Mouse (Mus musculus) thymus, postnatal 36 days (tissue): ENCODE results near the gene Cxadr.
"Not testable (repeated sequence)": the region's sequence is repeated elsewhere in the genome, so short reads cannot be mapped to it uniquely, and the experiment has no call there.

Source experiments
- DNase-seq, 2 experiments: peaks; one replicate each; pipeline ENCODE4 v3.0.0; 2022; ENCODE audit warnings: mixed read lengths in 2 of 2

Gene Cxadr

GRCm38 (mm10) chr16:78307476-78308192 is 6.3 kb downstream of the Cxadr start:
- no peak for DNase-seq

GRCm38 (mm10) chr16:78309258-78309657 is 8.0 kb downstream of the Cxadr start:
- DNase-seq = no peak

DNA sequence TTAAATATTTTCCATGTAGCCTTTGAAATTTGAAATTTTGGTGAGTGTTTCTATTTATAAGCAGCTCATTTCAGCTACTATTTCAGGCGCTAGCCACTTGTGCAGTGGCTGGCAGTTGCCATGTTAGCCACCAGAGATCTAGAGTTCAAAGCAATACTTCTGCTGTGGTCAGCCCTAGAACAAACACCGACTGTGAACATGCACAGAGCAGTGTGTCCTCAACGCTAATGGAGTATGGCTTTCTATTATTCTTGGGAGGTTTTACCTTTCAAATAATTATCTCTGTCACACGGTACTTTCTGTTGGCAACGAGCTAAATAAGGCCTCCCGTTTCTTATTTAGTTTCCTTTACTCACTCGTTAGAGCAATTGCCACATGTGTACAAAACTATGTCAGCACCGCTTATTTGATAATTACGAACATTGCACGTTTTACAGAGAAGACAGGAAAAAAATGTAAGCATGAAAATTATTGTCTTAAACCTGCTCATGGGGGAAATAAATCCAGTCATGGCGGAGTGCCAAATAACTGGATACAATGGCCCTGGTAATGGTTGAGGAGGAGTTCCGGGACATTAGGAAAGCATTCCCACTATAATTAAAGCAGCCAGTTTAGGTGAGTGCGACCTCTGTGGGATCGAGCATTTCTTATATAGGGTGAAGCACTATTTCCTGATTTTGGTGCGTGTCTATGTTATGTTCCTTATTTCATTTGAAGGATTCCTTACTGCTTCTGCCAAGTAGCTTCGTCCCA is 12.0 kb downstream of the Cxadr start:
- no peak for DNase-seq

DNA sequence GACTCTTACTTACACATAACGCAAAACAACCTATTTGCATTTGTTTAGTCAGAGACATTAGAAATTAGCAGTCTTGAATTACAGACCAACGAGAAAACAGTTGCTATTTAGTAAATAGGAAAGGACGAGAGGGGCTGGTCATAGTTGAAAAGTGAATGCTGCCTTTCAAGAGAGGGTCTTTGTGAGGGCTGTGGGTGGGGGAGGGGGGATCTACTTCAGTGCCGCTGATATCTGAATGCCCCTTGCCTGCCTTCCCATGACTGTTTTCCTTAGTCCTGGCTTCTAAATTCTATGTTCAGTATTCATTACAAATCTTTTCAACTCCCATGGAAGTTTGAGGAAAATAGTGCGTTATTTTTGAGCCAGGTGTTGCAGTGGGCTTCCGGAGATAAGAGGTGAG is 12.7 kb downstream of the Cxadr start:
- DNase-seq = no peak

DNA sequence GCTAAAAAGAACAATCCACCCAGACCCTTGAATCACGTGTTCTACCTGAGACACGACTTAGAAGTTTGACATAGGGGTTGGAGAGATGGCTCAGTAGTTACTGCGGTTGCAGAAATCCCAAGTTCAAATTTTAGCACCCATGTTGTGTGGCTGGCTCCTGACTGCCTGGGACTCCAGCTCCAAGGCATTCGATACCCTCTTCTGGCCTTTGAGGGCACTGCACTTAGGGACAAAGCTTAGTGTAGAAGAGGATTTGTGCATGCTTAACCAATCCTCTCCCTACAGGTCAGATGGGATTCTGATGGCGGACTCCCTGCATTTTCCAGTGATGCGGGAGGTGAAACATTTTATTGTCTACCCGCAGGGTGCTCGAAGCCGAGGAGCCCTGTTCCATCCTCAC is 15.6 kb downstream of the Cxadr start:
- DNase-seq = peak; percentile 27 to 41

DNA sequence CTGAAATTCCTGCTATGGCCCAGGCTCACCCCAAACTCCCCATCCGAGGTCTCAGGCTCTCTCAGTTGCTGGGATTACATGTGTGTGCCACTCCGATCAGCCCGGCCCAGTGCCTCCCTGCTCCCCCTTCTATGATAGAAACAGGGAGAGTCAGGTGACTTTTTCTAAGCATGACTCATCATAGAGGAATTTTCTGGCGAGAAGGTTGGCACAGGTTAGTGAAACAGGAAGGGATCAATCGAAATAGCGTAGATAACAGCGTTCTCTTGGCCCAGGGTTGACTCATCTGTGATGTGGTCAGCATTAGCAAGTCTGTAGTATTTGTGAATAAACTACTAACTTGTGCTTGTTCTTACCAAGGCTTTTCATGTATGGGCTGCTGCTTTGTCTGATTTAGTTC is 16.7 kb downstream of the Cxadr start:
- DNase-seq = no peak

GRCm38 (mm10) chr16:78319711-78320110 is 18.4 kb downstream of the Cxadr start:
- DNase-seq = no peak

DNA sequence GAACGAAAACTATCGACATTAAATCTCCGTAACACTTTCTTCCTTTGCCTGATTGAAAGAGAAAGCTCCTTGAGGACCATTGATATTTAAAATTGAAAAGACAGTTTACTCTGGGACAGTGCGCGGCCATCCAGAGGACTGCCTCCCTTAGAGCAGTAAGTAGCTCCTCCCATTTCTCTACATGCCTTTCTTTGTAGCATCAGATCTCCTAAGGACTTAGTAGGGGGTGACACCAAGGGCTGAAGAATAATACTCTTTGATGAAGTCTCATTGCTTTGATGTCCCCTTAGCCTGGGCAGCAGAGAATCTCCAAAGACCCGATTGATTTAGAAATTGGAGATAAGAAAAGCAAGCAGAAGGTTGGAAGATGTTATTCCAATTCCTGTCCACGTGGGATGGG is 20.3 kb downstream of the Cxadr start:
- no peak for DNase-seq

- DNase-seq = no peak
Measured at GRCm38 (mm10) chr16:78322140-78322539, 20.9 kb downstream of the Cxadr start.

GRCm38 (mm10) chr16:78325972-78326848 is 24.9 kb downstream of the Cxadr start:
- no peak for DNase-seq

- no peak for DNase-seq
Measured at GRCm38 (mm10) chr16:78327562-78327961, 26.3 kb downstream of the Cxadr start.

DNA sequence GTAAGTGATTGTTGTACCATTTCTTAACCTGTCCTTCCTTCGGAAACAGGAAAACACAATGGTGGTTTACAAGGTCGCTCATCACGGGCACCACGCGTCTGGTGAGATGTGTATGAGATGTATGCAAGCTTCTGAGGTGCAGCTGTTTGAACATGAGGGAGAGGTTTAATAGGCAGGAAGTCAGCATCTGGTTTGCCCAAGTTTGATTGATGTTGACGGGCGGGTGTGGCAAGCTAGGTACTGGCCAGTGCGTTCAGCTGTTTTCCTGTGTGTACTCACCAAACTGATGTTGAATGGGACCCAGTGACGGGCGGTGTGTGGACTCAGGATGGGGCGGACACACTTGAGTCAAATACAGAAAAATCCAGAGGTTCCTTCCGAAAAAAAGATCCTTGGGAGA is 26.7 kb downstream of the Cxadr start:
- DNase-seq = no peak

DNA sequence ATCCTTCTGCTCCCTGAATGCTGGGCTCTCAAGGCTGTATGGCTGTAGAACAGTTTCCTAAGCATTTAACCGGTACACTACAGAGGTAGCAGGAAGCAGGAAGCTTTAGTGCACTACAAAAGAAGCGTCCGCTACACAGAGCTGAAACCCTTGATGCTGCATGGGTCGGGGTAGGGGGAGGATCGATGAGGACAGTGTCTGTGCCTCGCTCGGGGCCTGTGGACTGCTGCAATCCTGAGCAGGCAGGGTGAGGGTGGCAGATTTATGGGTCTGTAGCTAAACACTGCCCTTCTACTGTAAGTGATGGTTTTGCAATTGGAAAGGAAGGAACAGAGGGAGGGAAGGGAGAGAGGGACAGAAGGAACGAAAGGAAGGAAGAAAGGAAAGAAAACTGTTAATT is 35.9 kb downstream of the Cxadr start:
- no peak for DNase-seq

GRCm38 (mm10) chr16:78341356-78341755 is 40.1 kb downstream of the Cxadr start:
- no peak for DNase-seq

DNA sequence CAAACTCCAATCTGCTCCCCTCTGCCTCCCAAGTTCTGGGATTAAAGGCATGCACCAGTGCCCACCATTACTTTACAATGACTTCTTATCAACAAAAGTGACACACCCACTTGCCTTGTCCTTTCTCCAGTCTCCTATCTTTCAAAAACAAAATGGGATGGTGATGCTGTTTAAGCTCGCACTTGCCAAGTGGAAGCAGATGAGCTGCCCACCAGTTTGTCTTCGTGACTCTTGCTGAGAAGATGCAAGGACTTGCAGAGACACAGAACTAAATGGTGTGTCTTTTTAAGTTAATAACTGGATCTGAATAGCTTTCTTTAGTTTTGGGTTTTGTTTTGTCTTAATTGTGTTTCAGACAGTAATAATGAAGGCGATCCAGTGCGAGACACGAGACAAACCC is 41.5 kb downstream of the Cxadr start:
- DNase-seq = no peak

GRCm38 (mm10) chr16:78343792-78344191 is 42.5 kb downstream of the Cxadr start:
- no peak for DNase-seq

- DNase-seq = no peak
Measured at GRCm38 (mm10) chr16:78346662-78347327, 45.5 kb downstream of the Cxadr start.

GRCm38 (mm10) chr16:78347328-78347926 is 46.1 kb downstream of the Cxadr start:
- no peak for DNase-seq

DNA sequence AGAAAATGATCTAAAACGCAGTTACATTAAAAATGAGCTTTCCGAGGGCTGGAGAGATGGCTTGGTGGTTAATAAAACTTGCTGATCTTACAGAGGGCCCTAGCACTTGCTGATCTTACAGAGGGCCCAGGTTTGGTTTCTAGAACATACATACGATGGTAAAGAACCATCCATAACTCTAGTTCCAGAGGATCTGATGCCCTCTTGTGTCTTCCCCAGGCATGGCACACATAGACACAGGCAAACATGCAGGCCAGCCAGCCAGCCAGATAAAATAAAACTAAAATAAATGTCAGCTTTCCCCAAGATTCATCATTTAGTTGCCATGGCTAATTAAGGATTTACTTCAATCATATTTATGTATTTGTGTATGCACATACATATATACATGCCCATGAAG is 56.5 kb downstream of the Cxadr start:
- DNase-seq = no peak

GRCm38 (mm10) chr16:78361466-78361865 is 60.2 kb downstream of the Cxadr start:
- no peak for DNase-seq

GRCm38 (mm10) chr16:78364554-78364953 is 63.3 kb downstream of the Cxadr start:
- not testable (repeated sequence) for DNase-seq

DNA sequence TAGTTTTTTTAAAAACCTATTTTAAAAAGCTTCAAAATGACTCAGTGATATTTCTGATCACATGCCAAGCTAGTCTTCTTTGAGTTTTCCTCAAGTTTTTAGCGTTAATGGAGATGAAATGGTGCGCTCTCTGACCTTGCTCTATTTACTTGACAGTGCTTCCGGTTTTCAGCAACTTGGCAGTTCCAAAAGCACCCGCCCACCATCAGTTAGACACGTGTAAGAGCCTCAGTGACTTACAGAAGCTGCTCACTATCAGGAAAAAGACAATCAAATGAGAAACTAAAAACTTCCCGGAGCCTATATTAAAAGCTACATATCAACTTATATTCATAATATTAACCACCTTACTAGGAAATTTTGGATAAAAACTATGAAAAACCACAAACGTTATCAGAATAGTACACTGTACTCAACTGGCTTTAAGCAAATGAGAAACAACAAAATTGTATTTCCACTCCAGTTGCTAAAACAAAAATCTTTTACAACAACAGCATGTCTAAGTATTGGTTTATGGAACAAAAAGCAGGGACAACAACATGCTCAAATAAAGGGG is 70.3 kb downstream of the Cxadr start:
- DNase-seq = no peak
